Mouse (Mus musculus) MEL (cell line): ENCODE results near the gene Sprn. TPM values are rescaled to one million over a fixed set of nuclear protein-coding genes. Genes with fewer than 3 reads are reported as not detected.

ENCODE experiments used
- DNase-seq: peaks from one replicate; pipeline ENCODE4 v3.0.0; 2011; ENCODE audit warnings: low read depth, low spot score
- H3K27ac ChIP-seq: 2 replicates; pipeline ENCODE4 v1.5.1; 2012; ENCODE audit warnings: low read depth, mild to moderate bottlenecking, control low read depth, low read length, moderate library complexity; ENCODE audit not compliant: control insufficient read depth
- H3K27me3 ChIP-seq, 2 experiments: fragments of 150-350 bp in 1 of 2; sonication (generic) in 1 of 2; 2 replicates each; pipeline ENCODE4 v1.6.1; 2012; ENCODE audit warnings: low read length in 2 of 2, mild to moderate bottlenecking in 2 of 2, improper control_type of control experiment in 1 of 2, moderate library complexity in 1 of 2; ENCODE audit not compliant: insufficient read depth in 2 of 2, control insufficient read depth in 1 of 2
- H3K36me3 ChIP-seq, 2 experiments: 2 replicates each; pipeline ENCODE4 v1.6.1; 2012 to 2014; ENCODE audit warnings: low read length in 2 of 2, improper control_type of control experiment in 1 of 2, inconsistent platforms in 1 of 2, mild to moderate bottlenecking in 1 of 2; ENCODE audit not compliant: insufficient read depth in 2 of 2, control insufficient read depth in 1 of 2
- H3K4me1 ChIP-seq, 2 experiments: fragments of 150-350 bp in 1 of 2; sonication (generic) in 1 of 2; 2 replicates each; pipeline ENCODE4 v1.6.1; 2012; ENCODE audit warnings: low read length in 2 of 2, improper control_type of control experiment in 1 of 2, mild to moderate bottlenecking in 1 of 2; ENCODE audit not compliant: insufficient read depth in 2 of 2, control insufficient read depth in 1 of 2
- H3K4me3 ChIP-seq, 2 experiments: fragments of 150-350 bp in 1 of 2; sonication (generic) in 1 of 2; 2 replicates each; pipeline ENCODE4 v1.5.1; 2012; ENCODE audit warnings: low read depth in 2 of 2, low read length in 2 of 2, mild to moderate bottlenecking in 2 of 2, moderate library complexity in 2 of 2, control low read depth in 1 of 2, improper control_type of control experiment in 1 of 2; ENCODE audit not compliant: control insufficient read depth in 1 of 2, insufficient read depth in 1 of 2
- H3K79me2 ChIP-seq: 2 replicates; pipeline ENCODE4 v1.6.1; 2012; ENCODE audit warnings: mild to moderate bottlenecking, low read length, moderate library complexity; ENCODE audit not compliant: control insufficient read depth, poor library complexity, insufficient read depth
- H3K9ac ChIP-seq: 2 replicates; pipeline ENCODE4 v1.6.1; 2012; ENCODE audit warnings: low read depth, mild to moderate bottlenecking, control low read depth, low read length, moderate library complexity; ENCODE audit not compliant: control insufficient read depth, poor library complexity, severe bottlenecking
- H3K9me3 ChIP-seq: fragments of 150-350 bp; sonication (generic); replicated peaks from 2 replicates; pipeline ENCODE4 v1.6.1; 2012; ENCODE audit warnings: mild to moderate bottlenecking, low read length, improper control_type of control experiment, moderate library complexity; ENCODE audit not compliant: insufficient read depth
- BHLHE40 ChIP-seq: IDR thresholded peaks from 2 replicates; pipeline ENCODE4 v1.6.1; 2012; ENCODE audit warnings: low read depth, mild to moderate bottlenecking, inconsistent platforms, low read length, improper control_type of control experiment, borderline replicate concordance
- CHD1 ChIP-seq: IDR thresholded peaks from 2 replicates; pipeline ENCODE4 v1.6.1; 2012; ENCODE audit warnings: low read depth, mild to moderate bottlenecking, inconsistent platforms, low read length, improper control_type of control experiment
- CHD2 ChIP-seq: IDR thresholded peaks from 2 replicates; pipeline ENCODE4 v1.6.1; 2011; ENCODE audit warnings: low read length, improper control_type of control experiment
- CTCF ChIP-seq, 3 experiments: IDR thresholded peaks in 2 of 3; conservative IDR thresholded peaks in 1 of 3; 2 replicates each; pipeline ENCODE4 v1.5.1; 2011 to 2012; ENCODE audit warnings: low read length in 3 of 3, low read depth in 2 of 3, mild to moderate bottlenecking in 2 of 3, improper control_type of control experiment in 1 of 3, inconsistent platforms in 1 of 3, mixed read lengths in 1 of 3, moderate library complexity in 1 of 3; ENCODE audit not compliant: control insufficient read depth in 1 of 3, insufficient read depth in 1 of 3, poor library complexity in 1 of 3, severe bottlenecking in 1 of 3
- E2F4 ChIP-seq: IDR thresholded peaks from 2 replicates; pipeline ENCODE4 v1.6.1; 2011; ENCODE audit warnings: low read depth, low read length, improper control_type of control experiment, borderline replicate concordance
- ELF1 ChIP-seq: IDR thresholded peaks from 2 replicates; pipeline ENCODE4 v1.6.1; 2014; ENCODE audit warnings: low read depth, mild to moderate bottlenecking, inconsistent platforms, low read length, improper control_type of control experiment, moderate library complexity
- GABPA ChIP-seq: IDR thresholded peaks from 2 replicates; pipeline ENCODE4 v1.6.1; 2012; ENCODE audit warnings: low read depth, mild to moderate bottlenecking, inconsistent platforms, low read length, improper control_type of control experiment, moderate library complexity
- KAT2A ChIP-seq: conservative IDR thresholded peaks from 2 replicates; pipeline ENCODE4 v1.6.1; 2012; ENCODE audit warnings: low read depth, low read length, improper control_type of control experiment, inconsistent platforms
- MAFK ChIP-seq: IDR thresholded peaks from 2 replicates; pipeline ENCODE4 v1.6.1; 2011; ENCODE audit warnings: low read depth, mild to moderate bottlenecking, low read length, improper control_type of control experiment, borderline replicate concordance
- NRF1 ChIP-seq: IDR thresholded peaks from 2 replicates; pipeline ENCODE4 v1.6.1; 2014; ENCODE audit warnings: low read depth, mild to moderate bottlenecking, inconsistent platforms, low read length, improper control_type of control experiment, moderate library complexity; ENCODE audit not compliant: poor library complexity, insufficient read depth, severe bottlenecking
- POLR2A ChIP-seq, 2 experiments: IDR thresholded peaks; 2 replicates each; pipeline ENCODE4 v1.6.1; 2011 to 2012; ENCODE audit warnings: low read length in 2 of 2, mild to moderate bottlenecking in 2 of 2, control low read depth in 1 of 2, improper control_type of control experiment in 1 of 2, low read depth in 1 of 2, moderate library complexity in 1 of 2; ENCODE audit not compliant: control insufficient read depth in 1 of 2, insufficient read depth in 1 of 2, poor library complexity in 1 of 2
- POLR2AphosphoS2 ChIP-seq: IDR thresholded peaks from 2 replicates; pipeline ENCODE4 v1.6.1; 2011; ENCODE audit warnings: low read length, improper control_type of control experiment
- RCOR1 ChIP-seq: IDR thresholded peaks from 2 replicates; pipeline ENCODE4 v1.6.1; 2012; ENCODE audit warnings: low read depth, mild to moderate bottlenecking, inconsistent platforms, low read length, improper control_type of control experiment
- TBP ChIP-seq: IDR thresholded peaks from 2 replicates; pipeline ENCODE4 v1.8.0; 2011; ENCODE audit warnings: low read depth, low read length, improper control_type of control experiment
- UBTF ChIP-seq: IDR thresholded peaks from 2 replicates; pipeline ENCODE4 v1.6.1; 2012; ENCODE audit warnings: low read depth, mild to moderate bottlenecking, inconsistent platforms, low read length, improper control_type of control experiment, moderate library complexity, borderline replicate concordance; ENCODE audit not compliant: insufficient read depth
- USF1 ChIP-seq: IDR thresholded peaks from 2 replicates; pipeline ENCODE4 v1.6.1; 2014; ENCODE audit warnings: low read depth, mild to moderate bottlenecking, inconsistent platforms, low read length, improper control_type of control experiment, moderate library complexity
- ZNF384 ChIP-seq: IDR thresholded peaks from 2 replicates; pipeline ENCODE4 v1.6.1; 2012; ENCODE audit warnings: low read depth, mild to moderate bottlenecking, inconsistent platforms, low read length, improper control_type of control experiment
- polyA plus RNA-seq, 2 experiments: library from polyadenylated mRNA; stranded (reverse) in 1 of 2; unstranded in 1 of 2; fragments of >175 nt in 1 of 2; fragments of >200 nt in 1 of 2; gene quantifications; 2 replicates each; pipeline versions ENCODE4 v1.2.1 to v1.2.4; 2012; ENCODE audit warnings: low replicate concordance in 2 of 2, low read depth in 1 of 2; ENCODE audit not compliant: insufficient read length in 2 of 2, insufficient read depth in 1 of 2, missing spikeins in 1 of 2
- total RNA-seq: library from RNA; depleted of rRNA; stranded (reverse); fragments of 300-350 nt; gene quantifications from 2 replicates; pipeline ENCODE4 v1.2.3, GENCODE M21; 2012

Gene Sprn
- total and polyA plus RNA-seq, 3 experiments, result not detected

- no peaks in the 10 kb centered on the region for H3K4me1 ChIP-seq
- no peak overlapping the region for H3K27ac ChIP-seq
- TF ChIP-seq GABPA, result no peak
- TF ChIP-seq KAT2A, result no peak
- no peak for TF ChIP-seq CHD2
- TF ChIP-seq NRF1, result no peak
- no peak for TF ChIP-seq USF1
- no peak for TF ChIP-seq POLR2A (IDR thresholded peaks at IDR 0.05; ENCODE audit: control insufficient read depth in 1 of 2, insufficient read depth in 1 of 2, low read depth in 1 of 2, low read length in 2 of 2, poor library complexity in 1 of 2)
- no peak for TF ChIP-seq BHLHE40
- no peak for TF ChIP-seq UBTF
- no peak for TF ChIP-seq RCOR1
- no peak for TF ChIP-seq TBP
- TF ChIP-seq CTCF (IDR thresholded peaks at IDR 0.05 in 2 of 3, conservative IDR thresholded peaks at IDR 0.05 in 1 of 3; ENCODE audit: control insufficient read depth in 1 of 3, insufficient read depth in 1 of 3, low read depth in 2 of 3, low read length in 3 of 3, poor library complexity in 1 of 3, severe bottlenecking in 1 of 3), result no peak
- no peaks in the 10 kb centered on the region for H3K36me3 ChIP-seq
- H3K9me3 ChIP-seq, result no peaks in the 10 kb centered on the region
- H3K79me2 ChIP-seq, result no peaks in the 10 kb centered on the region
- H3K9ac ChIP-seq, result no peak overlapping the region
- H3K27me3 ChIP-seq, result no peaks in the 10 kb centered on the region
- DNase-seq, result no peak
- H3K4me3 ChIP-seq, result no peak overlapping the region
These were observed 854 bp downstream of the Sprn start for GRCm38 (mm10) chr7:140153829-140154217.

- no peak overlapping the region for H3K4me3 ChIP-seq
- TF ChIP-seq ZNF384 (no peak), ELF1 (no peak), MAFK (no peak), USF1 (no peak)
- H3K9ac ChIP-seq, result no peak overlapping the region
- no peaks in the 10 kb centered on the region for H3K79me2 ChIP-seq
- no peaks in the 10 kb centered on the region for H3K9me3 ChIP-seq
- no peaks in the 10 kb centered on the region for H3K4me1 ChIP-seq
- no peak for DNase-seq
- H3K27ac ChIP-seq, result no peak overlapping the region
- H3K27me3 ChIP-seq, result no peaks in the 10 kb centered on the region
- no peaks in the 10 kb centered on the region for H3K36me3 ChIP-seq
These were observed 1.3 kb downstream of the Sprn start for GRCm38 (mm10) chr7:140153383-140153782.

GRCm38 (mm10) chr7:140144550-140144949 lies 10.1 kb downstream of the Sprn start:
- no peaks in the 10 kb centered on the region for H3K4me1 ChIP-seq
- no peak overlapping the region for H3K27ac ChIP-seq
- H3K79me2 ChIP-seq, result no peaks in the 10 kb centered on the region
- no peak overlapping the region for H3K4me3 ChIP-seq
- DNase-seq, result no peak
- no peak overlapping the region for H3K9ac ChIP-seq
- no peaks in the 10 kb centered on the region for H3K9me3 ChIP-seq
- H3K27me3 ChIP-seq, result no peaks in the 10 kb centered on the region
- H3K36me3 ChIP-seq, result peaks cover 0 to 3% of the 10 kb centered on the region in 2 experiments; a peak in 1 of 4 replicates
- TF ChIP-seq BHLHE40, result no peak
- TF ChIP-seq POLR2A (IDR thresholded peaks at IDR 0.05; ENCODE audit: control insufficient read depth in 1 of 2, insufficient read depth in 1 of 2, low read depth in 1 of 2, low read length in 2 of 2, poor library complexity in 1 of 2), result no peak
- TF ChIP-seq E2F4, result no peak
- no peak for TF ChIP-seq ELF1
- TF ChIP-seq CHD1, result no peak
- no peak for TF ChIP-seq MAFK
- no peak for TF ChIP-seq POLR2AphosphoS2
